Mouse (Mus musculus) spleen, postnatal 36 days (tissue): ENCODE data around the gene Ltv1.

Source experiments
- DNase-seq, 2 experiments: peaks; one replicate each; pipeline ENCODE4 v3.0.0; 2022; ENCODE audit warnings: low spot score in 2 of 2, mixed read lengths in 1 of 2

Gene Ltv1

DNA sequence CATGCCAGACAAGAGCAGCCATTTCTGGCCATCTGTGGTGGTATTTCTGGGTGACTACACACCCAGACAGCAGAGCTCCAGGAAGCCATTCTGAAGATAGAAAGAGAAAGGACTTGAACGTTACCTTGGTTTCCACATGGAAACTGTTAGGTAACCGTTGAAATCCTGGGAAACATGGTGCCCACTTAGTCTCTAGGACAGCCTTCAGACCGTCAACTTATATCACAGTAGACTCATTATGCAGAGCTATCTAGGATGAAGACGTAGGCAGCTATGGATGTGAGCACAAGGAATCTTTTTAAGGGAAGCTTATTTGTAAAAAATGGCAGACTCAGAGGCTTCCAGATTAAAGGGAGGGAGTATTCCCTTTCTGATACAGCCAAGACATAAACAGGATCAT, 59.1 kb downstream of the Ltv1 start:
- no peak for DNase-seq
